In the genomic region with DNA sequence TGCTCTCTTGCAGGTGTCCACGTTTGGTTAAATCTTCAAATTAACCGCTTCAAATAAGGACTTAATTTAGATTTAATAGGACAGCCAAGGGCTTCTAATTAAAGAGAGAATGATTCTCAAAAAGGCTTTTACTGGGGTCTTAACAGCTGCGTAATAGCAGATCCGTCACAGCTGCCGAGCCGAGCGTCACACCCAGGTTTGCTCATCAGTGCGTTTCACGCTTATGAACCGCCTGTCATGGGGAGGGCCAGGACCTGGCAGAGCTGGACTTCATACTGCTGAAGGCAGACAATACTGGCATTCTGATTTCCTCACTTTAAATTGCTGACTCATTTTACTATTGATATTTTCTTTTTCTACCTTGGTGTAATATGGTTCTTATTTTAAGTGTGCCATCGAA, we compare ENCODE assay signal across 25 mouse cellular contexts.
"Had no signal": no experiment of that assay in that cellular context is flagged by ENCODE, and none has a peak within 500 bp of the region (broad histone marks: within the 10 kb centered on the region; RNA-seq: fewer than 3 reads in every experiment).

No protein-coding gene starts in this region.

- H3K36me3 ChIP-seq: heart, embryonic 13.5 days; heart, embryonic 15.5 days; hindbrain, embryonic 10.5 days; hindbrain, embryonic 13.5 days; hindbrain, embryonic 15.5 days; intestine, embryonic 15.5 days; limb, embryonic 10.5 days; limb, embryonic 12.5 days had no signal

- H3K9me3 ChIP-seq: heart, embryonic 13.5 days; heart, embryonic 15.5 days; hindbrain, embryonic 13.5 days; intestine, embryonic 15.5 days; limb, embryonic 10.5 days; limb, embryonic 12.5 days had no signal

- DNase-seq: gastrocnemius, adult 2 months; gastrocnemius, postnatal 10 days; gastrocnemius, postnatal 25 days; heart, adult 2 months; heart, postnatal 14 days; heart, postnatal 4 days; kidney, adult 18-20 months; kidney, adult 8-10 months; kidney, postnatal 10 days; kidney, postnatal 25 days; liver had no signal

- H3K4me1 ChIP-seq: heart, embryonic 13.5 days; heart, embryonic 15.5 days; hindbrain, embryonic 13.5 days; hindbrain, embryonic 15.5 days; intestine, embryonic 15.5 days; limb, embryonic 12.5 days had no signal

- ATAC-seq: inflammation-experienced regulatory T-cells, adult 6 months; intestine, embryonic 15.5 days; intestine, postnatal 0 days had no signal

- H3K27ac ChIP-seq: gastrocnemius, adult 2 months; heart, adult 2 months; heart, embryonic 13.5 days; heart, embryonic 15.5 days; hindbrain, embryonic 10.5 days; hindbrain, embryonic 13.5 days; hindbrain, embryonic 15.5 days; intestine, embryonic 15.5 days; layer of hippocampus, adult 2 months; left cerebral cortex, adult 2 months; limb, embryonic 10.5 days; limb, embryonic 12.5 days had no signal

- H3K27me3 ChIP-seq: heart, embryonic 13.5 days; heart, embryonic 15.5 days; intestine, embryonic 15.5 days had no signal

- H3K9ac ChIP-seq: heart, embryonic 13.5 days; heart, embryonic 15.5 days; hindbrain, embryonic 13.5 days; hindbrain, embryonic 15.5 days; intestine, embryonic 15.5 days; limb, embryonic 12.5 days had no signal

- H3K4me2 ChIP-seq: heart, embryonic 11.5 days; heart, embryonic 13.5 days; heart, embryonic 15.5 days; hindbrain, embryonic 13.5 days; hindbrain, embryonic 15.5 days; intestine, embryonic 15.5 days; limb, embryonic 12.5 days; liver, embryonic 11.5 days had no signal

- H3K4me3 ChIP-seq: gastrocnemius, adult 2 months; heart, adult 2 months; heart, embryonic 13.5 days; heart, embryonic 15.5 days; hindbrain, embryonic 10.5 days; hindbrain, embryonic 13.5 days; hindbrain, embryonic 15.5 days; intestine, embryonic 15.5 days; layer of hippocampus, adult 2 months; left cerebral cortex, adult 2 months; limb, embryonic 10.5 days; limb, embryonic 12.5 days had no signal
